Mouse (Mus musculus): ENCODE data around the gene Mycs. TPM values are rescaled to one million over a fixed set of nuclear protein-coding genes. Genes with fewer than 3 reads are reported as not detected.

The Mycs gene
- polyA plus RNA-seq (2016; fragmentation: Nextera tagmentation; extraction: Ambion mirVana) = not detected in 2 replicates

GRCm38 (mm10) chrX:5469165-5469564, at the start of gene Mycs:
TSS of gene Mycs (minus strand) at chrX:5469265.
- 87% methylated on average over 3 of the region's 3 CpGs for WGBS
- DNase-seq (ENCODE audit: low spot score) = no peak
- Histone ChIP-seq H3K4me3 (peak within 1 kb of the TSS; percentile 41), H3K9me3 (replicated peaks) (no peaks in the 10 kb centered on the region; the same call in 1 of the 2 replicates), H3K27me3 (ENCODE audit: low read depth, poor library complexity, severe bottlenecking) (peaks cover 10% of the 10 kb centered on the region), H3K36me3 (no peaks in the 10 kb centered on the region), H3K4me1 (no peaks in the 10 kb centered on the region), H3K27ac (replicated peaks) (no peak within 1 kb of the TSS)

GRCm38 (mm10) chrX:5468022-5468421, 1.0 kb downstream of the Mycs start:
- Histone ChIP-seq H3K36me3 (no peaks in the 10 kb centered on the region), H3K9me3 (replicated peaks) (no peaks in the 10 kb centered on the region; the same call in 1 of the 2 replicates), H3K27me3 (ENCODE audit: low read depth, poor library complexity, severe bottlenecking) (peaks cover 10% of the 10 kb centered on the region), H3K4me1 (no peaks in the 10 kb centered on the region), H3K4me3 (peak overlapping the region; percentile 41), H3K27ac (replicated peaks) (no peak overlapping the region)
- 20% methylated on average over 24 of the region's 24 CpGs for WGBS
- DNase-seq (ENCODE audit: low spot score) = peak; percentile 11

Other genes starting within 250 kb of the Mycs start
- gene Btbd35f7, start 199.8 kb upstream of the Mycs start, polyA plus RNA-seq (2016; fragmentation: Nextera tagmentation; extraction: Ambion mirVana) = not detected in 2 replicates